Mouse (Mus musculus) CH12.LX (cell line): ENCODE measurements around the gene Upp2.

Experiments used
- CHD2 ChIP-seq: IDR thresholded peaks from 2 replicates; pipeline ENCODE4 v1.6.1; 2011; ENCODE audit warnings: low read length, improper control_type of control experiment
- CTCF ChIP-seq, 2 experiments: IDR thresholded peaks in 1 of 2; conservative IDR thresholded peaks in 1 of 2; 2 replicates each; pipeline ENCODE4 v1.5.1; 2011 to 2012; ENCODE audit warnings: low read depth in 2 of 2, low read length in 2 of 2, improper control_type of control experiment in 1 of 2, inconsistent platforms in 1 of 2, mild to moderate bottlenecking in 1 of 2, moderate library complexity in 1 of 2
- E2F4 ChIP-seq: IDR thresholded peaks from 2 replicates; pipeline ENCODE4 v1.6.1; 2011; ENCODE audit warnings: low read depth, low read length, improper control_type of control experiment; ENCODE audit not compliant: insufficient replicate concordance
- EP300 ChIP-seq: IDR thresholded peaks from 2 replicates; pipeline ENCODE4 v1.6.1; 2011; ENCODE audit warnings: low read length, improper control_type of control experiment
- MAX ChIP-seq: IDR thresholded peaks from 2 replicates; pipeline ENCODE4 v1.6.1; 2011; ENCODE audit warnings: low read length, improper control_type of control experiment
- MXI1 ChIP-seq: IDR thresholded peaks from 2 replicates; pipeline ENCODE4 v1.6.1; 2011; ENCODE audit warnings: mild to moderate bottlenecking, low read depth, low read length, improper control_type of control experiment
- MYC ChIP-seq: IDR thresholded peaks from 2 replicates; pipeline ENCODE4 v1.6.1; 2011; ENCODE audit warnings: low read depth, mild to moderate bottlenecking, improper control_type of control experiment, low read length
- NELFE ChIP-seq: IDR thresholded peaks from 2 replicates; pipeline ENCODE4 v1.6.1; 2011; ENCODE audit warnings: low read depth, low read length, improper control_type of control experiment
- PAX5 ChIP-seq: IDR thresholded peaks from 2 replicates; pipeline ENCODE4 v1.6.1; 2012; ENCODE audit warnings: low read length, inconsistent platforms, mixed read lengths
- POLR2A ChIP-seq: IDR thresholded peaks from 2 replicates; pipeline ENCODE4 v1.6.1; 2011; ENCODE audit warnings: low read depth, mild to moderate bottlenecking, improper control_type of control experiment, low read length
- POLR2AphosphoS2 ChIP-seq: IDR thresholded peaks from 2 replicates; pipeline ENCODE4 v1.6.1; 2011; ENCODE audit warnings: low read depth, low read length, improper control_type of control experiment
- USF1 ChIP-seq: IDR thresholded peaks from 2 replicates; pipeline ENCODE4 v1.6.1; 2014; ENCODE audit warnings: low read depth, mild to moderate bottlenecking, inconsistent platforms, low read length, improper control_type of control experiment
- ZC3H11A ChIP-seq: IDR thresholded peaks from 2 replicates; pipeline ENCODE4 v1.6.1; 2012; ENCODE audit warnings: low read depth, mild to moderate bottlenecking, inconsistent platforms, low read length, improper control_type of control experiment
- ZKSCAN1 ChIP-seq: IDR thresholded peaks from 2 replicates; pipeline ENCODE4 v1.6.1; 2012; ENCODE audit warnings: low read depth, inconsistent platforms, low read length, improper control_type of control experiment, borderline replicate concordance

DNA sequence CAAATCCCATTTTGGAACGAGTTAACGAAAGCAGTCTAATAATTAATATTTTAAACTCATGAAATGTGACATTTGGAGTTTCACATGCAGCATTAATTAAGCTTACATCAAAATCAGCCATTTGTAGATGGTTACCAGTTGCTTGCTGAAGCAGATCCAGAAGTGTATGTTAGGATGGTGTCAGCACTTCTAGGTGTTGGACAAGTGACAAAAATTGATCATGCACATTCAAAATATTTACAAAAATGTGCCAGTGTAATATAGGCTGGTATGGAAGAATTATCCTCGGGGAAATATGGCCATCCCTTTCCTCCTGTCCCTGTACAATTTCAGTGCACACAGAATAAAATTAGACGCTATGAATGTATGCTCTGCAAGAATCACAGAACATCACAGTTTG lies 223.3 kb downstream of the Upp2 start:
- no peak for TF ChIP-seq CHD2
- TF ChIP-seq ZKSCAN1, result no peak
- no peak for TF ChIP-seq CTCF (conservative IDR thresholded peaks at IDR 0.05 in 1 of 2, IDR thresholded peaks at IDR 0.05 in 1 of 2; ENCODE audit: low read depth in 2 of 2, low read length in 2 of 2)
- no peak for TF ChIP-seq POLR2AphosphoS2
- TF ChIP-seq POLR2A, result no peak
- no peak for TF ChIP-seq MXI1
- no peak for TF ChIP-seq ZC3H11A
- TF ChIP-seq USF1, result no peak
- no peak for TF ChIP-seq EP300
- no peak for TF ChIP-seq MYC
- TF ChIP-seq E2F4, result no peak
- TF ChIP-seq PAX5, result no peak
- TF ChIP-seq NELFE, result no peak
- TF ChIP-seq MAX, result no peak
